Mouse (Mus musculus) forebrain, embryonic 15.5 days (tissue): ENCODE results near the gene Sh3kbp1. TPM values are rescaled to one million over a fixed set of nuclear protein-coding genes. Genes with fewer than 3 reads are reported as not detected.
"Not testable (repeated sequence)": the region's sequence is repeated elsewhere in the genome, so short reads cannot be mapped to it uniquely, and the experiment has no call there.

ENCODE experiments used
- ATAC-seq: fragments of 200-750 bp; cut with Nextera tagmentation; replicated peaks from 2 replicates; pipeline ENCODE4 v1.8.0; 2017; ENCODE audit warnings: mild to moderate bottlenecking, moderate TSS enrichment, moderate library complexity
- H3K27ac ChIP-seq: fragments of 300-500 bp; sonication (generic); replicated peaks from 2 replicates; pipeline ENCODE4 v1.5.1; 2015; ENCODE audit warnings: mild to moderate bottlenecking, inconsistent platforms
- H3K27me3 ChIP-seq: fragments of 300-500 bp; sonication (generic); 2 replicates; pipeline ENCODE4 v1.6.1; 2015; ENCODE audit warnings: inconsistent platforms
- H3K36me3 ChIP-seq: fragments of 300-500 bp; sonication (generic); 2 replicates; pipeline ENCODE4 v1.6.1; 2015; ENCODE audit warnings: mild to moderate bottlenecking, inconsistent platforms
- H3K4me1 ChIP-seq: fragments of 300-500 bp; sonication (generic); 2 replicates; pipeline ENCODE4 v1.6.1; 2015; ENCODE audit warnings: inconsistent platforms
- H3K4me2 ChIP-seq: fragments of 300-500 bp; sonication (generic); replicated peaks from 2 replicates; pipeline ENCODE4 v1.6.1; 2015; ENCODE audit warnings: mild to moderate bottlenecking, inconsistent platforms
- H3K4me3 ChIP-seq: fragments of 300-500 bp; sonication (generic); 2 replicates; pipeline ENCODE4 v1.5.1; 2015; ENCODE audit warnings: mild to moderate bottlenecking, inconsistent platforms
- H3K9ac ChIP-seq: fragments of 300-500 bp; sonication (generic); replicated peaks from 2 replicates; pipeline ENCODE4 v1.6.1; 2015; ENCODE audit warnings: mild to moderate bottlenecking, inconsistent platforms
- H3K9me3 ChIP-seq: fragments of 300-500 bp; sonication (generic); 2 replicates; pipeline ENCODE4 v1.6.1; 2016; ENCODE audit warnings: inconsistent platforms
- WGBS: fragments of 180-500 bp; shearing (Covaris S2); methylation state at CpG from one replicate; pipeline ENCODE4 v1.1.7; 2015; ENCODE audit warnings: mixed read lengths; 5-methylcytosine and 5-hydroxymethylcytosine counted together
- polyA plus RNA-seq: library from polyadenylated mRNA; unstranded; fragments of >200 nt; fragmentation: Nextera tagmentation; extraction: Ambion mirVana; gene quantifications from 2 replicates; pipeline ENCODE4 v1.2.1, GENCODE M21; 2015

The Sh3kbp1 gene
- polyA plus RNA-seq: 51.6 and 53.7 TPM in 2 replicates

DNA sequence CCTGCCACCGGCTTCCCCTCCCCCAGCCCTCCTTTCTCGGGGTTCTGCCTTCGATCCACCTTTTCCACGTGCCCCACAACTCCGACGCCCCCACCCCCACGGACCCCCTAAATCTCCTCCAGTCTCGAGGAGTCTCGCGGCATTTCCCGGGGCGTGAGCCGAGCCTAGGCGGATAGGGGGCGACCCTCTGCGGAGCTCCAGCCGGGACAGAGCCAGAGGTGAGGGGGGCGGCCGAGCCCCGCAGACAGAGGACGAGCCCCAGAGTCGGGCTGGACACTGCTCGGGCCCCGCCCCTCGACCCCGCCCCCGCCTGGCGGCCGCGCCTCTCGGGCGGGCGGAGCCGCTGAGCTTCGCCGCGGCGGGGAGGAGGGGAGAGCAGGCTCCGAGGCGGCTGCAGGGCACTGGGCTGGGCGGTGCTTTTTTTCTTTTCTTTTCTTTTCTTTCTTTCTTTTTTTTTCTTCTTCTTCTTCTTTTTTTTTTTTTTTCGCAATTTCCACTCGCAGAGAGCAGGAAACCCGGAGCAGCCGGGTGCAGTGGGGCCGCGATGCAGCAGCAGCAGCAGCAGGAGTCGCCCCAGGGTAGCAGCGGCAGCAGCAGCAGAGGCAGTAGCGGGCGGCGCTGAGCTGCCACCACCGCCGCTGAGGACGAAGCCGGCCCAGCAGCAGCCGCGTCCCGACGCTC is at the start of gene Sh3kbp1:
TSS of gene Sh3kbp1 (plus strand) at position 366 of the 681 bp plus-strand sequence.
- WGBS: 15% methylated on average over 43 of the region's 60 CpGs
- H3K4me1 ChIP-seq: peaks cover 4% of the 10 kb centered on the region; the same call in 1 of the 2 replicates
- no peaks in the 10 kb centered on the region for H3K9me3 ChIP-seq
- ATAC-seq: peak; percentile 87
- peak within 1 kb of the TSS; percentile 82 for H3K27ac ChIP-seq
- H3K4me2 ChIP-seq: peak within 1 kb of the TSS; percentile 60
- no peaks in the 10 kb centered on the region for H3K27me3 ChIP-seq
- H3K9ac ChIP-seq: peak within 1 kb of the TSS; percentile 73
- H3K36me3 ChIP-seq: no peaks in the 10 kb centered on the region
- H3K4me3 ChIP-seq: peak within 1 kb of the TSS; percentile 73

DNA sequence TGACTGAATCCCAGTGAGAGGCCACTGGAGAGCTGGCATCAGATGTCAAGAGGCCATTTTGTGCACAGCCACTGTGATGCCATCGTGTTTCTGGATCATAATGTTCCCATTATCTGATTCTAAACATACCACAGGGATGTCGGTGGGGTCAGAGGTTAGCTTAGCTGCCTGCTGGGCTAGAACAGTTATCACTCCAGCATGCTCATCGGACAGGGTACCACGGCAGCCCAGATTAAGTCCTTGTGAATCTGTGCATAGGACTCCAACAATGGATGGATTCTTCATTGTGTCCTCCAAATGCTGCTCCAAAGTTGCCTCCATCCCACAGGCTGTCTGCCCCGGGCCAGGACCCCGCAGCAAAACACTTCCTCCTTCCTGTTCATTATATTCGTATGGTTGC is 42.3 kb upstream of the Sh3kbp1 start:
- not testable (repeated sequence) for H3K4me2 ChIP-seq, ATAC-seq, H3K9me3 ChIP-seq, H3K27me3 ChIP-seq, H3K36me3 ChIP-seq, H3K4me3 ChIP-seq, H3K9ac ChIP-seq, H3K4me1 ChIP-seq, H3K27ac ChIP-seq
- 87% methylated on average over 7 of the region's 7 CpGs for WGBS

DNA sequence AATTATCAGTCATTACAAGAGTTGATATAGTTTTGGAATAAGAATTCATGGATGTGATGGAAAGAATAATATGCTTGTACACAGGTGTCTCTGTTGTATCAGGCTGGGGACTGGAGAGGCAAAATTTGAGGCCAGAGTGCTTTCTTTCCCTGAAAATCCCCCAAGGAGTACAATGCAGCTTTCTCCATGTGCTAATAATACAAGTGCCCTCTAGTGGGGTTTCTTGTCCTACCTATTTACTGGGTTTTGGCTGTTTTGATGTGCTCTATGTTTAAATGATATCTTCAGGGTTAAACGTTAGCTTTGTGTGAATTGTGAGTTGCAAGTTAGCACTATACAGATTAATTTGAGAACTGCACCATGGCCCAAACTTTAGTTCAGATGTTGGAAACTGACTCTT is 35.4 kb upstream of the Sh3kbp1 start:
- Histone ChIP-seq H3K9ac (no peak overlapping the region), H3K9me3 (no peaks in the 10 kb centered on the region), H3K4me3 (no peak overlapping the region), H3K27ac (no peak overlapping the region), H3K36me3 (no peaks in the 10 kb centered on the region), H3K4me1 (no peaks in the 10 kb centered on the region), H3K27me3 (no peaks in the 10 kb centered on the region), H3K4me2 (no peak overlapping the region)
- WGBS: 81% methylated on average over 1 of the region's 1 CpGs
- ATAC-seq: no peak

DNA sequence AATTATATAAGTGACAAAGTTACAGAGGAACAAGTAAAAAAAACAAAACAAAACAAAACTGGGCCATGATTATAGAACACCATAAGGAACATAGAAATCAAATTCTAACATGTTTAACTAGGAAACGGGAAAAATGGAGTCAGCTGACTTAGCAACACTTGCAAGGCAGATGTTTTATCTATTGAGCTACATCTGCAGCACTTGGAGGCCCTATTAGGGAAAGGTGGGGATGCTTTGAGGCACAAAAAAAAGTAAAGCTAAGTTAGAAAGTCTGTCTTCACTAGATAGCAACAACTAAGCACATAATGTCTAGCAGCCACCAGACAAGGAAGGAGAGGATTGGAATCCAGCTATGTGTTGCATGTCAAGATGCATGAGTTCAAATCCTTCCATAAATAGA is 29.6 kb upstream of the Sh3kbp1 start:
- H3K9ac ChIP-seq: no peak overlapping the region
- H3K27ac ChIP-seq: no peak overlapping the region
- 86% methylated on average over 1 of the region's 1 CpGs for WGBS

DNA sequence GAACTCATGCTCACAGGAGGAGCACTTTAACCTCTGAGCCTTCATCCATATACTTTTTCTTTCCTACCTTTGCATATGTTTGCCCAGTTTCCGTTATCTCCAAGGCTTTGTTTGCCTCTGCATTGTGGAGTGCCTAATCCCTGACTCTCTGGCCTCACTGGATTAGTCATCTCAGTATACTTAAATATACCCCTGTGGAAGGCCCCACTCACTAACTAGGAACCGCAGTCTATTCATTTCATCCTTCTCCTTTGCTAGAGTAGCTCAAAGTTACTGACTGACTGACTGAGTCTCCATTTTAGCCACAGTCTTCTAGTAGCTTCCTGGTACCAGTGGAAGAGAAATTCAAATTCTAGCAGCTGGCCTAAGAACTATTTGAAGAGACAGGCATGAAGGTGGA is 22.2 kb upstream of the Sh3kbp1 start:
- WGBS: 78% methylated on average over 2 of the region's 2 CpGs
- H3K27ac ChIP-seq: no peak overlapping the region
- H3K4me2 ChIP-seq: no peak overlapping the region
- H3K27me3 ChIP-seq: no peaks in the 10 kb centered on the region
- no peaks in the 10 kb centered on the region for H3K4me1 ChIP-seq
- H3K9ac ChIP-seq: no peak overlapping the region
- no peaks in the 10 kb centered on the region for H3K36me3 ChIP-seq
- no peaks in the 10 kb centered on the region for H3K9me3 ChIP-seq
- H3K4me3 ChIP-seq: no peak overlapping the region
- no peak for ATAC-seq

More for the DNA sequence above, 29.6 kb upstream of the Sh3kbp1 start:
- H3K4me3 ChIP-seq: no peak overlapping the region
- no peak for ATAC-seq
- no peaks in the 10 kb centered on the region for H3K9me3 ChIP-seq
- no peaks in the 10 kb centered on the region for H3K27me3 ChIP-seq
- no peak overlapping the region for H3K4me2 ChIP-seq
- H3K4me1 ChIP-seq: no peaks in the 10 kb centered on the region
- H3K36me3 ChIP-seq: no peaks in the 10 kb centered on the region

DNA sequence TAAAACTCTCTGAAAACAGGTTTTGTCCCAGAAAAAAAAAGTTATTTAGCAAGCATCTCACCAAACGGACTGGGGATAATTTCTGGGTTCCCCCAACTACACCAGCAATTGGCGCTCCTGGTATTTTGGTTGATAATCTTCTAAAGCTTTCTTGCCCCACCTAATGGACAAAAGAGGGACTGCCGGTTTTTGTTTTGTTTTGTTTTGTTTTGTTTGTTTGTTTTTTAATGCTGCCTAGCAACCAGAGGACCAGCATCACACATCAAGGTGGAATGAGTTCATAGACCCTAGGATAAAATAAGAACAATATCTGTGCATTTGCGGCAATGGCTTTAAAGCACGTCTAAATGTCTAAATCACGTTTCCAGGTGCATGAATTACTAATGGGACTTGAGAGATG is 20.1 kb upstream of the Sh3kbp1 start:
- no peaks in the 10 kb centered on the region for H3K36me3 ChIP-seq
- H3K4me2 ChIP-seq: no peak overlapping the region
- H3K27me3 ChIP-seq: no peaks in the 10 kb centered on the region
- no peaks in the 10 kb centered on the region for H3K9me3 ChIP-seq
- H3K9ac ChIP-seq: no peak overlapping the region
- WGBS: 48% methylated on average over 6 of the region's 6 CpGs
- no peaks in the 10 kb centered on the region for H3K4me1 ChIP-seq
- no peak overlapping the region for H3K4me3 ChIP-seq
- no peak for ATAC-seq
- H3K27ac ChIP-seq: no peak overlapping the region

DNA sequence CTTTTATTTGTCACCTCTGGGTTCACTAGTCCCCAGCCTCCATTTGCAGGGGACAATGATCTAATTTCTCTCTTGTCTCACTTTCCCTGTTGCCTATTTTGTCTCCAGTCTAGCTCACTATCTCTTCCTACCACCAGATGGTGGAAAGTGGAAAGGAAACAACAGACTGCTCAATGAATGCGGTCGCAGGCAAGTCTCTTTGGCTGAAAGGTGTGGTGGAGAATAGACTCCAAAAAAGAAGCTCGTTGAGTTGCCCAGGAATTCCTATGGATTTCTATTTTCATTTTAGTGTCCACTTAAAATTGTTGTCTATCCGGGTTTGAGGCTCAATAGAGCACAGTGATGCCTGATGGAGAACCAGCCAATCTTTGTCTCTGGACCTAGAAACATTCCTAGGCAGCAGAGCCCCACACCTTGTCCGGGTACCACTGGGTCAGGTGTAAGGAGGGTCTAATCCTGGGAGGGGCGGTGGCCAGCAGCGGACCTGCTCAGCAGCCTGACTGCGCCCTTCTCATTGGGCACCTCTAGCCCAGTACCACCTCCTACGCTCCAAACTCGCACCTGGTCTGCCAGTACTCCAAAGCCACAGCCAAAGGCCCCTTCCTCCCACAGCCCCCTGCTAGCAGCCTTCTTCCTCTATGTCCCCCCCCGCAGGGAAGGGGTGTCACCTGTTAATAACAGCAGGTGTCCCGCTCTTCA is 715 bp upstream of the Sh3kbp1 start:
- Histone ChIP-seq H3K27ac (peak overlapping the region; percentile 82), H3K36me3 (no peaks in the 10 kb centered on the region), H3K4me2 (peak overlapping the region; percentile 60), H3K27me3 (no peaks in the 10 kb centered on the region), H3K9me3 (no peaks in the 10 kb centered on the region), H3K4me1 (peaks cover 4% of the 10 kb centered on the region; the same call in 1 of the 2 replicates), H3K4me3 (peak overlapping the region; percentile 73), H3K9ac (peak overlapping the region; percentile 73; the same call in 1 of the 2 replicates)
- 14% methylated on average over 12 of the region's 12 CpGs for WGBS
- peak; percentile 61 for ATAC-seq

DNA sequence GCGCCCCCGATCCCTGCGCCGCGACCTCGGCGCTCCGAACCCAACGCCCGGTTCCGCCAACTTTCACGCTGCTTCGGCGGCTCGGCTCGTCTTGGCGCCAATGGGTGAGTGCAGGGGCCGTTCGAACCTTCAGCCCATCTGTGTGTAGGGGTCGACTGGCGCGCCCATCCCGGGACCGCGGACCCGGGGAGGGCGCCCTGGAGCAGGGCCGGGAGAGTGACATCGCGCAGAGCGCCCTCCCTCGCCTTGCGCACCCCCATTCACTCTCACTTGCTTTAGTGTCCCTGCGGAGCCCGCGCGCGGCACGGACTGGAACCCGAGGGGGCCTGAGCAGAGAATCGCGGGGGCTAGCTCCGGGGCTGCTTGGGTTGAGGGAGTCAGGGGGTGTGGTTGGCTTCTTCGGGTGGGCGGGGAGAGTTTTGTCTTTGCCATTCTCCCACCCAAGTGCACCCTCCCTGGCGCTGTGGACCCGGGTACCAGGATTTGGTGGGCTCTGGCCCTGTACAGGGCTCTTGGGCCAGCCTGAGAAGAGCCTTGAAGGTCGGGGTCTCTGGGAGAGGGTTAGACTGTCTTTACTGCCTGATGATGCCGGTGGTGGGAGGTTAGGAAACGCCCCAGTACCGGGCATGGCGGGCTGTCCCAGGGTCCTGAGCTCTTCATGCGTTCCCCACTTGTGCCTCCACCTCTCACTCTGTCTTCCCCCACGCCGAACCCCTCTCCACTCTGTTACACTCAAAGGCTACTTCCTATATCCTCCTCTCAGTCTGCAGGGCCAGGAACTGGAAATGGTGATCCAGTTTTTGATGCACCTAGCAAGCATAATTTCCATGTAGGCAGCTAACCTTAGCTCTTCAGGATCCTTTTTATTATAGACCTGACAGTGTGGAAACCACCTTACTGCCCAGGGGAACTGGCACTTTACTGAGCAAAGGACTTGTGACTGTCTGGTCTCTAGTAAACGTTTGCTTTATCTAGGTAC is 805 bp downstream of the Sh3kbp1 start:
- no peaks in the 10 kb centered on the region for H3K9me3 ChIP-seq
- peaks cover 4% of the 10 kb centered on the region; the same call in 1 of the 2 replicates for H3K4me1 ChIP-seq
- peak overlapping the region; percentile 60 for H3K4me2 ChIP-seq
- H3K4me3 ChIP-seq: peak overlapping the region; percentile 73
- 22% methylated on average over 56 of the region's 56 CpGs for whole genome bisulfite sequencing
- H3K27me3 ChIP-seq: no peaks in the 10 kb centered on the region
- peak overlapping the region; percentile 82 for H3K27ac ChIP-seq
- H3K36me3 ChIP-seq: no peaks in the 10 kb centered on the region
- H3K9ac ChIP-seq: peak overlapping the region; percentile 73
- ATAC-seq: peak; percentile 73

DNA sequence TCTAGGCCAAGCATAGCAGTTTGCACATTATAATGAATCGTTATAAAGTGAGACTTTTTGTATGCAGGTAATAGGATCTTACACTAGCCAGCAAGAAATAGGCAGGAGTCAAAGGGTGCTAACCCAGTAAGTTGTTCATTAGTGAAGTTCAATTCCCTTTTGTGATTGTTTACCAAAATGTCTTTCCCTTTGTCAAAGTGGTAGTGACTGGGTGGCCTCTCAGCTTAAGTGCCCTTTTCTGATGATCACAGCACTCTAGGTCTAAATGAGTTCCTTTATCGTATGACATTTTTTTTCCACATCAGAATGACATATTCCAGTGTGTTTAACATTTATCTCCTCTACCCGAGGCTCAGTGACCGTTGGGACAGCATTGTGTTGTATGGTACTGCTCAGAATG is 1.6 kb downstream of the Sh3kbp1 start:
- no peaks in the 10 kb centered on the region for H3K27me3 ChIP-seq
- WGBS: 38% methylated on average over 4 of the region's 4 CpGs
- no peak for ATAC-seq
- H3K36me3 ChIP-seq: no peaks in the 10 kb centered on the region
- peak overlapping the region; percentile 73 for H3K4me3 ChIP-seq
- 0 out of 2 replicates have a peak overlapping the region, but pooled peaks have one; percentile 73 for H3K9ac ChIP-seq
- H3K9me3 ChIP-seq: no peaks in the 10 kb centered on the region
- 0 out of 2 replicates have a peak overlapping the region, but pooled peaks have one; percentile 82 for H3K27ac ChIP-seq
- peak overlapping the region; percentile 60 for H3K4me2 ChIP-seq
- H3K4me1 ChIP-seq: peaks cover 4% of the 10 kb centered on the region; the same call in 1 of the 2 replicates

DNA sequence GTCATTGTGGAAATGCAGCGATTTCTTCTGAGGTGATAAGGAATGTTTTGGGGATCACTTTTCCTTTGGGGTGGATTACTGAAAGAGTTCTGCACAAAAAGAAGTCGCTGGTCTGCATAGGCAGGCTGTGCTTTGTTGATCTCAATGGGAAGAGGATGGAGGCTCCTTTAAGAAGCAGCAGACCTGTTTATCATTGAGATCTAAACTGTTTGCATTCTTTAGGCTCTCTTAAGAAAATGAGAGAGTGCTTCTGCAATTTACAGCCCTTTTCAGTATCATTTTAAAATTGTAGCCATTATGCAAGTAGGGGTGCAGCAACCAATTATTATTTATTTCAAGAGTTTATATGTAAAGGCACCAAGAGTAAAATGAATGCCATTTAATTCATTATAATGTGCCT is 2.1 kb downstream of the Sh3kbp1 start:
- no peaks in the 10 kb centered on the region for H3K9me3 ChIP-seq
- H3K27ac ChIP-seq: no peak overlapping the region
- no peak overlapping the region for H3K9ac ChIP-seq
- H3K4me3 ChIP-seq: peak overlapping the region; percentile 73
- WGBS: 41% methylated on average over 2 of the region's 2 CpGs
- H3K4me2 ChIP-seq: peak overlapping the region; percentile 60
- H3K36me3 ChIP-seq: no peaks in the 10 kb centered on the region
- no peaks in the 10 kb centered on the region for H3K27me3 ChIP-seq
- no peak for ATAC-seq
- peaks cover 4% of the 10 kb centered on the region; the same call in 1 of the 2 replicates for H3K4me1 ChIP-seq

DNA sequence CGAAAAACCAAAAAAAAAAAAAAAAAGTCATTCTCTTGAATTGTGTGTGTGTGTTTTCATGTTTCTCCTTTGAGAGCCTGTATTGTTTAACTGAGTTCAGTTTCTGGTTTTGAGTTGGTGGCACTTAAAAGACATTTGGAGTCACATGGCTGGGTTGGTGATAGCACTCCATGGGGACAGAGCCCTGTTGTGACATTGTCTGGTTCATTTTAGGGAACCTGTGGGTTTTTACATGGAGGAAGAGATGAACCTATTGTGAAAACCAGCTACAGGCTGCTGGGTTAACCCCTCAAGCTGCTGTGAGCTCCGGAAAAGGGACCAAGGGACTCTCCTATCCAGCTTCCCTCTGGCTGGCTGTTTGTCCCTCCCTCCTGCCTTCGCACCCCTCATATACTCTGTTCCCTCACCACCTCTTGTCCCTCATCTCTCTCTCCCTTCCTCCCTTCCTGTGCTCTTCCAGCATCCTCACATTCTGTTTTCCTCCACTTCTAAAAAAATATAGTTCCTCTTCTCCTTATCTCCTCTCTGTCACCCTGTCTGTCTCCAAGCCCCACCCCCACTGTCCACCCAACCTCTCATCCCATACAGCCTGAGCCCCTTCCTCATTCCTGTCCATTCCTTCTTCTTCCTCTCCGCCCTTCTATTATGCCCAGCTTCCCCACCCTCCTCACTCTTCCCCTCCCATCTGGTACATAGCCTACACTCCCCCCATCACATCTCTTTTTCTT is 11.6 kb downstream of the Sh3kbp1 start:
- H3K4me2 ChIP-seq: no peak overlapping the region
- H3K27ac ChIP-seq: no peak overlapping the region
- no peaks in the 10 kb centered on the region for H3K27me3 ChIP-seq
- H3K4me1 ChIP-seq: no peaks in the 10 kb centered on the region
- H3K9ac ChIP-seq: no peak overlapping the region
- no peaks in the 10 kb centered on the region for H3K9me3 ChIP-seq
- 80% methylated on average over 4 of the region's 4 CpGs for WGBS
- no peaks in the 10 kb centered on the region for H3K36me3 ChIP-seq
- ATAC-seq: no peak
- H3K4me3 ChIP-seq: no peak overlapping the region
